Mouse (Mus musculus): ENCODE measurements around the gene Mafg.
A peak's percentile ranks its signal among the peaks of the same experiment; 100 is the strongest.

The Mafg gene

DNA sequence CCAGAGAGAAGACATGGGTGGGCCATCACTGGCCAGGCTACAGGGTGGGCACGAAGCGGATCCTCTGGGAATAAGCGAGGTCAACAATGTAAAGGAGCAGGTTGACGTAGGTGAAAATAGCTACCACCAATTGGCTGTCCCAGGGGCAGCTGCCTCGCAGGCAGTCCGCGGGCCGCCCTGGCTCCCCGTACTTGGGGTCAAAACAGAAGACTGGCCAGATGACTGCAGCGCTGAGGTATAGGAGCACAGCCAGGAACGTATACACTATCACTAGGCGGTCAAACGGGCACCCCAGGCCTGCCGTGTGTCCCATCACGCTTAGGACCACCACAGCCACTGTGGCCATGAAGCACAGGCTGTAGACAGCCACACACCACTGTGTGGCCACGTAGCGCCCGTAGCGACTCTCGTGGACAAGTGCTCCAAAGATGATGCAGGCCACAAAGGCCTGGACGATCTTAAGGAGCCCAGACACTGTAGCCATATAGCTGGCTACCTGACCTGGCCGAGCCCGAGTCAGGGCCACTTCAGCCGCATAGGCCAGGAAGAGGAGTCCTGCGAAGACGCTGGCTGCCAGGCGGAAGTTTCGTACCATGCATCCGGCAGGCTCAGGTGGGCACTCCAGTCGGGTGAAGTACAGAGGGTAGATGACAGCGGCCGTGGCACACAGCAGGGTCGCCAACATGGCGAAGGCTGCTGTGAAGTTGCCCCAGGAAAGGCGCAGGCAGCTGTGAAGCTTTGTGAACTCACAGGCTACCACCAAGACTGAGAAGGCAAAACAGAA is 13.8 kb upstream of the Mafg start:
- DNase-seq (ENCODE audit: low spot score in 2 of 2), result no peak

DNA sequence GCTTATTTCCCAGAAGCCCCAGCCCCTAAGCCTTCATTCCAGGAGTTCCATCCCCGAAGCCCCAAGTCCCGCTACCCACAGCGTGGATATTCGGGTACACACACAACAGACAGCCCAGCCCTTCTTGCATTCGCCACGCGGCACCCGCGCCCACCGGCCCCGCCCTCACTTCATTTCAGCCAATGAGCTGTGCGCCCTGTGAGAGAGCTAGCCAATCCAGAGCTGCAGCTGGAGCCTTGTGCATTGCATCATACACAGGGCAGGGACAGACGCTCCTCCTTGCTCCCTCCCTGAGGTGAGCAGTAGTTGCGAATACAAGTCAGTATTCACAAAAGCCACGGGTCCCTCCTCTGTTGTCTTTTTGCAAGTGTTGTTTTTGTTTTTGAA is 10.2 kb upstream of the Mafg start, which contains the start of gene Pycr1:
Pycr1 (minus strand) TSS at position 169 of the 387 bp plus-strand sequence.
- DNase-seq (ENCODE audit: low spot score in 2 of 2), result peak; percentile 93 to 94

DNA sequence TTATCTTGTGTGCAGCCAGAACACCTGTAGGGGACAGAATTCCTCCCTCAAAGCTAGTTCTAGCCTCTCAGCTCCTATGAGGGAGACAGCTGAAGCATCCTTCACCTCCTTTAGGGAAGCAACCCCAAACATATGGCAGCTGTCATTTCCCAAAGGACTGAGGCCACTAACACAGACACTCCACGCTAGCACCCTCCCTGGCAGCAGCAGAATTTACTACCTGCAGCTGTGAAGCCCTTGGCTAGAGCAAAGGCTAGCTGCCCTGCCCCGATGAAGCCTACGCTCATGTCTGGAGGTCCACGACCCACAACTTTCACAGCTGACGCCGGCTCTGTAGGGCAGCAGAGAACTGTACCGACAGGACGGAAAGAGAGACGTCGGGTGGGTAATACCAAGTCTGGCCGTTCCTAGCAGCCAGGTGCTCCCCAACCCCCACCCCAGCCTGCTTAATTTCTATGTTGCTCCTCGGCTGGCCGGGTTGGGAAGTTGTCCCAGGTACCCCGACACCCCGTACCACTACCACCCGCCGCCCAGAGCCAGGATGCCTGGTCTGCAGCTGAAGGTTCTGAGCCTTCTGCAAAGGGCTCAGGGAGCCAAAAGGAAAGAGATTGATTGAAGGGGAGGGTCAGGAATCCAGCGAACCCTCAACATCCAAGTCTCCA is 9.7 kb upstream of the Mafg start:
- no peak for DNase-seq (ENCODE audit: low spot score in 2 of 2)

DNA sequence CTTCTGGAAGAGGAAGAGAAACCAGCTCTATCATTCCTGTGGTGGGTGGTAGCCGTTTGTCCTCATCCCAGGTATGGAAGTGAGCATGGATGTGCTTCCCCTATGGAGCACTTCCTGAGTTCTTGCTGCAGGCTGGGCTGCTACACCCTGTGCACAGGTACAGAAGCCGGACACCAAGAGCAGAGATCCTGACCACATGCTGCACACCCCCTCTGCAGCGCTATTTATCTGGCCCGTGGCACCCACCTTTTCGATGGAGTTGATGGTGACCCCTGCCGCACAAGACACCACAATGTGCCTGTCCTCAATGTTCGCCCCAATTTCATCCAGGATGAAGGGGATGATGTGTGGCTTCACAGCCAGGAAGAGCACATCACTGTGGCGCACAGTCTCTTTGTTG is 8.5 kb upstream of the Mafg start:
- DNase-seq (ENCODE audit: low spot score in 2 of 2), result no peak

DNA sequence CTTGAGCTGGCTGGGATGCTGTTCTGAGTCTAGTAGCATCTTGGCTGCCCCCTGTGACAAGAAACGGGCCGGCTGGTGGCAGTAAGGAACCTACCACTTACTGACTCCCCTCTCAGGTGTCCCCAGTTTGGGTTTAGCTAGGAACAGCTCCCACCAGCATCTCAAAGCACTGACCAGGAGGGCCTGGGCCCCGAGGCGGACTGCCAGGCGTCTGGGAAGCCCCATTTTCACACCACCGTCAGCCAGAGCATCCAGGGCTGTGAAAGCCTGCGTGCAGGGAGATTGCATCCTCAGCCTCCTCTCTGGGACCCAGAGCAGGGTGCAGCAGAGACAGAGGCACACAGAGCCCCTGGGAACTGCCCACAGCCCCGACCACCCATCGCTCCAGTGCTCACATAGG is 7.9 kb upstream of the Mafg start:
- no peak for DNase-seq (ENCODE audit: low spot score in 2 of 2)

DNA sequence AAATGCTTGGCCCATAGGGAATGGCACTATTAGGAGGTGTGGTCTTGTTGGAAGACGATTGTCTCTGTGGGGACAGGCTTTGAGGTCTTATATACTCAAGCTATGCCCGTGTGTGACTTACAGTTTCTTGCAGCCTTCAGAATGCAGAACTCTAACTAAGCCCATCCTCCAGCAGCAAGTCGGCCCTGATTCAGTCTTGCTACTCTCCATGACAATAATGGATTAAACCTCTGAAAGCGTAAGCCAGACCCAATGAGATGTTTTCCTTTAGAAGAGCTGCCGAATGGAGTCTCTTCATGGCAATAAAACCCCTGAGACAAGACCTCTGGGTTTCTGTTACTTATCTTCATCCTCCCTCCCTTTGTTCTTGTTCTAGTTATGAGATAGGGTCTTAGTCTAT is 1.4 kb upstream of the Mafg start:
- DNase-seq (ENCODE audit: low spot score in 2 of 2), result no peak

DNA sequence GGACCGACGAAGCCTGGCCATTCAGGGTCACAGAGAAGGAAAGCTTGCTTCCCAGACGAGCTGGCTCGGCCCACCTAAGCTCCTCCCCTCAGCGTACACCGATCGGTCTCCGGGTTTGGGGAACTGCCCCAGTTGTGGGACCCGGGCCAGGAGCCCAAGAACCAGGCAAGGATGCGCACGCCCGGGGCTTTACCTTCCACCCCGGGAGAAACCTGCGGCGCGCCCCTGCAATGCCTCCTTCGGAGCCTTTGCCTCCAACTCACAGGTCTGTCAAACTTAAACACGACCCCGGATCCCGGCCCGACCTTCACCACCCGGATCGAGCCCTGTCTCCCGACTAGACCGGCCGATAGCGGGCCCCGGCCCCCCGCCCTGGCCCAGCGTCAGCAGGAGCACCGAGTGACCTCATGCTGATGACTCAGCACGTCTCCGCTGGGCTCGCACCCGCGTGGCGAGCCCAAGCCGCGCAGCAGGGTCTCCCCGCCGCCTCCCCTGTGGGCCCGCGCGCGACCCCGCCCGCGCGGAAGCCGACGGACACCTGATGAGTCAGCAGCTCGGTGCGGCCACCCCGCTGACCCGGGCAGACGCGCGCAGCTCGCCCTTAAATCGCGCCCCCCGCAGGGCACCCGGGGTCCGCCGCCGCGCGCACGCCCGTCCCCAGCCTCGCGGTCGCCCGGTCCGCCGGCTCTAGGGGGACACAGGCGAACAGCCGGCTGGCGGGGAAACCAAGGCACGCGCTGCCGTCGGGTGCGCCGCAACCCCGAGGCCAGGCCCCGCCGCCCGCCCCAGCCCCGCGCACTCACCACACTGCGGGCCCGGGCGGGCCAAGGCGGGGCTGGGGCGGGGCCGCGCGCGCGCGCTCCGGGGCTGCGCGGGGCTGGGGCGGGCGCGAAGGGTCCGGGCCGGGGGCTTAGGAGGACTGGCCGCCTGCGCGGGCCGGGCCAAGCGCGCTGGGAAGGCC is 561 bp downstream of the Mafg start:
- DNase-seq (ENCODE audit: low spot score in 2 of 2), result peak; percentile 74 to 75

DNA sequence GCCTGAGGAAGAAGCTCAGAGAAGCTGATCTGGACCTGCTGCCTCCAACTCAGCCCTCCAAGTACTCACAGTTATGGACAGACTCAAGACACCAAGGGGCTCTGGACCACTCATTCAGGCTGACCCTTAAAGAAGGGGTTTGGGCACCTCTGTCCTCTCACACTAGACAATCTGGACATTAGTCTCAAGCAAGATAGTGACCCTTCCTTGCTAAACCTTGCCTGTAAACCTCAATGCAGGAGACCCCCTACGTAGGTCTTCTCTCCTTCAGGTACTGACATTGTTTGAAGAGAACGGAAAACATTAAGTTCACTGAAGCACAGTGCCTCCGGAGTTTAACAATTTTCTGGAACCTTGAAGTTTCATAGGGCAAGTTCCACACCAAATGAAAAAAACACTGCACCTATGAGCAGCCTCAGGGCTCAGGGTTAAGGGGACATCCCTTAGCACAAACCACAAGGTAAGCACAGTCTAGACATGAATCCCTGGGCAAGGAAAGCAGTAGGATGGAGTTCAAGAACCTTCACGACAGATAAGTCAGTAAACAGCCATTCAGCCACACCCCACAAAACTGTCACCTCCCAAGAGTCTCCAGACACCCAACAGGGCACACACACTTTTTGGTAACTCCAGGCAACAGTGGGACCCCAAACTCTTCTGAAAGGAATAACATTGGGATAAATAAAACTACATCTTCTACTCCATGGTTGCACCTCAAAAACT is 1.5 kb downstream of the Mafg start:
- DNase-seq (ENCODE audit: low spot score in 2 of 2), result no peak

DNA sequence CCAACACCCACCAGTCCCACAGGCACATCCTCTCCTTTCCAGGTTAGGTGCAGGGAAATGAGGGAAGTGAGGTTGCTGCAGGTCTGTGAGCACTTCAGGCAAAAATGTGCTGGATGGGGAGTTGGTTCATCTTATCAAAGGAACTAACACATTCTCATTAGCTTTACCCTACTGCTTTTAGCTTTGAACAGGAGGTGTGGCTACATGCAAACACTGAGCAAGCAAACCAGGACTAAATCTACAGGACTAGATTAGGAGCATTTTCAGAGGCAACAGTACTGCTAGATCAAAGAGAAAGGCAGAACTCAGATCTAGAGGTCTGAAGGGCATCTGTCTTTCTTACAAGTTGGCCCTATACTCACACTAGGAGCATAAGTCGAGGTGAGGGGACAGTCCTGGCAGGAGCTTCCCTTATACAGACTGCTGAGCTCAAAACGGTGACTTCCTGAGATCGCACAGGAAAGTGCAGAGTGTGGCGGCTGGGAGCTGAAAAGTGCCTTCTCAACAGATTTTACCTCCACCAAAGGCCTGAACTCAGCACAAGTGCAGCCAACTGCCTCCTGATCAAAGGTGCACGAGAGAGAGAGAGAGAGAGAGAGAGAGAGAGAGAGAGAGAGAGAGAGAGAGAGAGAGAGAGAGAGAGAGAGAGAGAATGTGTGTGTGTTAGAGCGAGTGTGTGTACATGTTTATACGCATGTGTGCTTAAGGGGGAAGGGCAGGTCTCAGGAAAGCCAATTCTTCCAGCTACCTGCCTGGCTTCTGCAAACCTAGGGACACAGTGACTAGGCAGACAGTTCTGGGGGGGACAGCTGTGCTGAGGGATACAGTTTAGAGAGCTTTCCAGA is 2.3 kb downstream of the Mafg start:
- DNase-seq (ENCODE audit: low spot score in 2 of 2), result no peak

DNA sequence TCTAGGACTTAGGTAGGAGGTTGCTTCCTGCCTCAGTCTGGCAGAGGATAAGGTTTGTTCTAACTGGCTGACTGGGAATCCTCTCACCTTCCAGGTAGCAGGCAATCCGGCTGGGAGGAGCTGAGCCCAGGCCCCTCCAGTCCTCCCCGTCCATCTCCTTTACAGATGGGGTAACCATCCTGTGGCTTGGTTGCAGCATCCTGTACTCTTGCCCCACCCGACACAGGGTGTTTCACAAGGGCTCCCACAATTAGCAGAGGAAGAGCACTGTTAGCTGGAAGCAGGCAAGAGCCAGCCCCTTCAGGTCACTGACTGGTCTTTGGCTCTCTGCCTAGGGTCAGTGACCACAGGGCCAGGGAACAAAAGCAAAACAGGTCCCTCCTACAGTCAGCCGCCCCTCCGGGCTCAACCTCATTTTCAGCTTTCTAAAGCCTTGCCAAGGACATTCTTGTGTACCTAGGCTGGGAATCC is 3.0 kb downstream of the Mafg start:
- peak; percentile 51 to 57 for DNase-seq (ENCODE audit: low spot score in 2 of 2)

DNA sequence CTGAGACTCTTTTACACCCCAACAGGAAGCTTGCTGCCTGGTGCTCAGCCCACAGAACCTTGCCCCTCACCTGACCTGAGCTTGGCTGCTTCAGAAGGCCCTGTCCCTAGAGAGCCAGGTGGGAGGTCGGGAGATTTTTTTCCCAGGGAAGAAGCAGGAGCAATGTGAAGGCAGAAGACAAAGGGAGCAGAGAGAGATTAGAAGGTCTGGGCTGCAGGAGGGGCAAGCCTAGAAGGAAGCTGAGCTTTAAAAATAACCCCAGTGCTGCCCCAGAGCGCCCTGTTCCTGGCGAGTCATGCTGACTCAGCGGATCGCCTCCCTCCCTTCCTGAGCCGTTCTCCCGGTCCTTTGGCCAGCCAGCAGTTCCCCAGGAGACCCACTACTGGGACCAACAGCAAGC is 3.5 kb downstream of the Mafg start:
- peak; percentile 63 for DNase-seq (ENCODE audit: low spot score in 2 of 2)

DNA sequence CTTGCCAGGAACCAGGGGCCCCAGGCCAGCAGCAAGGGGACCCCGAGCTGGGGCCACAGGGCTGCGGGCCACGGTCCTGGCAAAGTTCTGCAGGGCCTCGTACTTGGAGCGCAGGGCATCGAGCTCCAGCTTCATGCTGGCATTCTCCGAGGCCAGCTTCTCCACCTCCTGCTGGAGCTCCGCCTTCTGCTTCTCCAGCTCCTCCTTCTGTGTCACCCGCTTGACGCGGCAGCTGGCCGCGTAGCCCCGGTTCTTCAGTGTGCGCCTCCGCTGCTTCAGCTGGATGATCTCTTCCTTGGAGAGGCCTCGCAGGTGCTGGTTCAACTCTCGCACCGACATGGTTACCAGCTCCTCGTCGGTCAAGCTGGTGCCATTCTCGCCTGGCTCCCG is 4.1 kb downstream of the Mafg start:
- no peak for DNase-seq (ENCODE audit: low spot score in 2 of 2)

DNA sequence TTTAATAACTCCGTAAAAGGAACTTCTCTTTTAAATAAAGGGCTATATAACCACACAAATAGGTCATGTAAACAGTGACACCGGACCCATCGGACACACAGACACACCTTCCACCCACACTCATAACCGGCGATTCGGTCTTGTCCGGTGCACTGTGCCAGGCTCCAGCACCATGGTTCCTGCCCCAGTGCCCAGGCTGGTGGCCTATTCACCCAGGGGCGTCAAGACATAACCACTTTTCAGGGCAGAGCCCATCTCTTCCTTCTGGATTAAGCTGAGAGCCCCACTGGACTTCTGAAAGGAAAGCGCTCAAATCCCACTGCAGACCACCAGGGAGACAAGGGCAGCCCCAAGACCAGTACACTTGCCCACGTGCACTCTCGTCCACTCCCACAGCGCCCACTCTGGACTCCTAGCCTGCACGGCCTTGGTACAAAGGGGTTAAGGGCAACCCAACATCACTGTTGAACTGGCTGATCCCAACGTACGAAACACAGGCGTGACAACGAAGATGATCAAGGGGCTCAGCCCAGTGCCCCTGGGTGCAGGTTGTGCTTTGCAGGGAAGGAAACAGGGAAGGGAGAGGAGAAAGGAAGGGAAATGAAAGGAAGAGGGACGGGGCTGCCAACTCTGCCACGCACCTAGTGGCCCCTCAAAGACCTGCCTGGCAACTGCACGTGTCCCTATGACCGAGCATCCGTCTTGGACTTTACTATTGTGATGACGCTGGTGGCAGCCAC is 4.6 kb downstream of the Mafg start:
- DNase-seq (ENCODE audit: low spot score in 2 of 2), result no peak

DNA sequence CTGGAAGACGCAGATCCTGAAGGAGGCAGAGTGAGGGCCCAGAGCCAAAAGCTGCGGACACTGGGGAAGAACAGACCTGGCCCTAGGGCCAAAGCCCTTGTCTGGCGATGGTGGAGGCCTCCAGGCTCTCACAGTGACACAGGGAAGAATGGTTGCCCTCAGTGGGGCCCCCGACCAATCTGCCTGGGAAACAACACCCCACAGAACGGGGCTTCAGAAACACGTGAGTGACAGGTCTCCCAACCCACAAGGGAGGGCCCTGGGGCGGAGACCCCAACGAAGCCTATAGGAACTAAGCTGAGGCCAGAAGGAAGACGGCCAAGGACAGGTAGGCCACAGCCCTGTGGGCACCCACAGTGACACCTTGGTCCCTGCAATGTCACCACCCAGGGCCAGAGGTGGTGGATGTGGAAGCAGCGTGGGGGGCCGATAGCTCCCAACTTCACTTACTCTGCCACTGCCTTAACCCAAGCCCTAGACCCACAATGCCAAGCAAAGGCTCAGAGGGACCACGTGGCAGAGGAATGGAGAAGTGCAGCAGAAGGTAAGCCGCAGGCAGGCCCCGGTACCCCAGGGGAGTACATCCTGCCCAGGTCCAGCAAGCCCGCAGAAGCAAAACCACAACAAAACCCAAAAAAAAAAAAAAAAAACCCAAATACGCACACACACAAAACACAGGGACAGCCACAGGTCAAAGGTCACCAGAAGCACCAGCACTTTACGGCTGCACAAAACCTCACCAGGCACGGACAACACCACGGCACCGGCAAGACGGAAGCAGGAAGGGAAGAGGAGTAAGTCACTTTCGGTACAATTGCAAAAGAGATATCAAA is 5.7 kb downstream of the Mafg start:
- DNase-seq (ENCODE audit: low spot score in 2 of 2), result no peak

DNA sequence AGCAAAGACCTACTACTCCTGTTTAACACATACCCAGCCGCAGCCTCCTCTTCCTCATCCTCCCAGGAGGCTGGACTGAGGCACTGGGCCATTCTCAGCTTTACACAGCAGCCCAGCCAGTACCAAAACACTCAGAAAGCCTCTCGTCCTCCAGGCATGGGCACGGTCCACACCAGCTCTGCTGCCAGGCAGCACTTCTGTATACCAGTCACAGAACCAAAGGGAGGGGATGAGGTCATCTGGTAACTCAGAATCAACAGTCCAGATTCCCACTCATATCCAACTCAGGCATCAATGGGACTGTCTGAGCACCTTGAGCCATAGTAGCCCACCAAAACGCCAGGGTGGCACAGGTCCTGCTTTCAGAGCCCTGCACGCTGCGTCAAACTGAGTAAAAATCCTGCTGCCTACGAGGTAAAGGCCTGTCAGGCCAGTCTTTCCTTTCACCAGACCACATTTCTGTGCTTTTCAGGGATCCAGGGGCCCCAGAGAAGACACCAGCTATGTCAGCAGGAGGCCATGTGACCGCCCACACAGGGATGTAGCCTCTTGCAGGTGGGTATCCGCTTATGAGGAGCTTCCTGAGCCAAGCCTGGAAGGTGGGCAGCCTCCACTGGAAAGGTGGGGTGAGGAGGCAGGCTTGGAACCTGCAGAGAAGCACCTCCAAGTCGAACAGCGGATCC is 6.5 kb downstream of the Mafg start:
- no peak for DNase-seq (ENCODE audit: low spot score in 2 of 2)

DNA sequence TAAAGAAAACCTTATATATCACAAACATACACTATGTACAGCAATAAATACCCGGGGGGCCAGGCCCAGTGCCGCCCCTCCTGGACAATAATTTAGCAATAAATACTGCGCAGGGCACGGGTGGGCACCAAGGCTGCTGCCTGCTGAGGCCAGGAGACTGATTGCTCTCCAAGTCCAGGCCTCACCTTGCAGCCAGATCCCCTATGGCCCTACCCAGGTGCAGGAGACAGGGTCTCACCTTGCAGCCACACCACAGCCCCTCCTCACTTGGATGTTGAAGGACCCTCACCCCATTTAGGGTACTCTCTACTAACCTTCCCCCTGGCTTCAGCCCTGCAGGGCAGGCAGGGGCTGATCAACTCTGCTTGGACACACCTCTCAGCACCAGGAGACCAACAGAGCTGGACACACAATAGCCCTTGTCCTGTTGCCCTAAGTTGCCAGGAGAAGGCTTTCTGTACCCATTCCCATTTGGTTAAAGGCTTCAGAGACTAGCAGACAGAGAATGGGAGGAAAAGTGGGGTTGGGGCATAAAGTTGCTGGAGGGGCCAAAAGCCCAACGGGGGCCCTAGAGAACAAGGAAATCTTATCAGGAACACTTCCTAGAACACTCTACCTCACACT is 8.1 kb downstream of the Mafg start, which contains the start of gene Sirt7:
Sirt7 (minus strand) TSS at position 89 of the 624 bp plus-strand sequence.
- no peak for DNase-seq (ENCODE audit: low spot score in 2 of 2)

DNA sequence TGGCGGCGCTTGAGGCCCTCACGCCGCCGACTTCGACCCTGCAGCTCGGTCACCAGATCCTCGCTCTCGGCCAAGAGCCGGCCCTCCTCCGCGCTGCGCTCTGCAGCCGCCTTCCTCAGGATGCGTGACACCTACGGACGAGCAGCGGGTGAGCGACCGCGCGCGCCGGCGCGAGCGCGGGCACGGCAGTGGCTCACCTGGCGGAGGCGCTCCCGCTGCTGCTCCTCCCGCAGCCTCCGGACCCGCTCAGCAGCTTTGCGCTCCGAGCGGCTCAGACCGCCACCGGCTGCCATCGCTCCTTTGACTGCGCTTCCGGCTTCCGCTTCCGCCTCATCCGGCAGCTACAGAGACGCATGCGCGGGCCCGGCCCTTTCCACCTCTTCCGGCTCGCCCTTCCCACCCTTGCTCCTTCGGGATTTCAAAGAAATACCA is 8.7 kb downstream of the Mafg start:
- DNase-seq (ENCODE audit: low spot score in 2 of 2), result peak; percentile 84

All from heart, adult 9 months (tissue).